Mouse (Mus musculus): ENCODE measurements around the gene Fastk.

The Fastk gene

GRCm38 (mm10) chr5:24389658-24390020 is 55.4 kb downstream of the Fastk start:
- DNase-seq (ENCODE audit: low spot score): no peak

- no peak for DNase-seq (ENCODE audit: low spot score)
Measured at GRCm38 (mm10) chr5:24389011-24389657, 56.0 kb downstream of the Fastk start.

All from ovary, postnatal 14 days (tissue).